Mouse (Mus musculus) olfactory bulb, adult 2 months (tissue): ENCODE results near the gene Tfrc.

Experiments used
- CTCF ChIP-seq: fragments of 200-500 bp; IDR thresholded peaks from 2 replicates; pipeline ENCODE4 v1.5.1; 2012; ENCODE audit warnings: low read depth, mild to moderate bottlenecking, low read length, moderate library complexity; ENCODE audit not compliant: insufficient read depth
- POLR2A ChIP-seq: fragments of 200-500 bp; IDR thresholded peaks from 2 replicates; pipeline ENCODE4 v1.6.1; 2012; ENCODE audit warnings: mild to moderate bottlenecking, low read depth, low read length, moderate library complexity; ENCODE audit not compliant: insufficient read depth

- TF ChIP-seq CTCF (no peak), POLR2A (no peak)
Observed at GRCm38 (mm10) chr16:32678812-32679211, 70.1 kb downstream of the Tfrc start.
